Mouse (Mus musculus) C2C12 (cell line): Measurements from ENCODE around the gene Mfsd4b5. TPM values are rescaled to one million over a fixed set of nuclear protein-coding genes. Genes with fewer than 3 reads are reported as not detected.
"Not testable (repeated sequence)": the region's sequence is repeated elsewhere in the genome, so short reads cannot be mapped to it uniquely, and the experiment has no call there.

Experiments used
- H3K27me3 ChIP-seq: one replicate; pipeline ENCODE4 v1.6.1; 2011; ENCODE audit not compliant: control insufficient read depth, insufficient read depth, insufficient read length
- H3K36me3 ChIP-seq: one replicate; pipeline ENCODE4 v1.6.1; 2011; ENCODE audit not compliant: control insufficient read depth, insufficient read depth
- H3K4me3 ChIP-seq: one replicate; pipeline ENCODE4 v1.5.1; 2011; ENCODE audit warnings: mild to moderate bottlenecking, control low read depth; ENCODE audit not compliant: poor library complexity, insufficient read depth, severe bottlenecking
- H3K79me2 ChIP-seq: one replicate; pipeline ENCODE4 v1.6.1; 2011; ENCODE audit not compliant: control insufficient read depth, insufficient read depth
- H3K79me3 ChIP-seq: one replicate; pipeline ENCODE4 v1.6.1; 2011; ENCODE audit warnings: low read depth, control low read depth
- H3ac ChIP-seq: one replicate; pipeline ENCODE3; 2011; ENCODE audit warnings: low read depth; ENCODE audit not compliant: control insufficient read depth, insufficient read length
- CEBPB ChIP-seq: IDR thresholded peaks from one replicate; pipeline ENCODE4 v1.6.1; 2011; ENCODE audit warnings: low read depth, mild to moderate bottlenecking, control low read depth, moderate library complexity
- CTCF ChIP-seq: IDR thresholded peaks from one replicate; pipeline ENCODE4 v1.5.1; 2011; ENCODE audit not compliant: control insufficient read depth, insufficient read depth, insufficient read length
- FOSL1 ChIP-seq: IDR thresholded peaks from one replicate; pipeline ENCODE4 v1.8.0; 2011; ENCODE audit warnings: mild to moderate bottlenecking, low read length; ENCODE audit not compliant: poor library complexity, insufficient read depth, severe bottlenecking
- MAX ChIP-seq: IDR thresholded peaks from one replicate; pipeline ENCODE4 v1.6.1; 2011; ENCODE audit warnings: mild to moderate bottlenecking, control low read depth
- MYOD1 ChIP-seq: IDR thresholded peaks from one replicate; pipeline ENCODE4 v1.6.1; 2011; ENCODE audit warnings: low read depth; ENCODE audit not compliant: control insufficient read depth, insufficient read length
- MYOG ChIP-seq: IDR thresholded peaks from one replicate; pipeline ENCODE4 v1.6.1; 2011; ENCODE audit not compliant: control insufficient read depth, insufficient read length; ENCODE audit errors: extremely low read depth
- USF1 ChIP-seq: IDR thresholded peaks from one replicate; pipeline ENCODE4 v1.6.1; 2011; ENCODE audit warnings: low read depth, mild to moderate bottlenecking, control low read depth, moderate library complexity
- polyA plus RNA-seq: library from polyadenylated mRNA; unstranded; fragments of >200 nt; fragmentation: generic; extraction: Trizol; gene quantifications from one replicate; pipeline ENCODE4 v1.2.1, GENCODE M21; 2012; ENCODE audit warnings: missing spikeins

The Mfsd4b5 gene
- polyA plus RNA-seq, 1 experiment = 0.01 TPM

DNA sequence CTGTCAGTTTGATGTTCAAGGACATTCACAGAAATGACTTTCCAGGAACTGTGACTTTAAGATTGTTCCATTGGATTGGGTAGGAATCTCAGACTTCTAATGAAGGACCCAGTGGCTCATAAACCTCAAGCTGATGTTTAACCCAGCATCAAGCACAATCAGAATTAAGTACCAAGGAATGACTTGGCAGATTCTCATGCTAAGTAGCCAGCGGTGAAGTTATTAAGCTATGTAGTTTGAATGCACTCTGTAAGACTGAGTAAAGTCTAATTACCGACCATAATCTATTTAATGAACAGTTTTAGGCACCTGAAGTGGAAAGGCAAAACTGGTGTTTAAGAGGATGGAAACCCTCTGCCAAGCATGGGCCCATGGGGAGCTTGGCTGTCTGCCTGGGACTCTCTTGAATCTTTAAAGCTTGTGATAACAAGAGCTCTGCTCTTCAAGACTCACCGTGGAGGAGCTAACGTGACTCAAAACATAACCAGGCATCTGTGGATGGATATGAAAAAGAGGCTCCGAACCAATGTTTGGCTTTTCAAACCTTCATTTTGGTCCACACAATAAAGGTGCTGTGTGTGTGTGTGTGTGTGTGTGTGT is 31.9 kb upstream of the Mfsd4b5 start:
- Histone ChIP-seq H3K27me3 (peaks cover 14% of the 10 kb centered on the region), H3ac (no peak overlapping the region), H3K36me3 (no peaks in the 10 kb centered on the region), H3K79me2 (no peaks in the 10 kb centered on the region), H3K79me3 (no peaks in the 10 kb centered on the region), H3K4me3 (no peak overlapping the region)
- TF ChIP-seq MYOG = no peak
- no peak for TF ChIP-seq CTCF
- no peak for TF ChIP-seq CEBPB
- no peak for TF ChIP-seq MAX
- no peak for TF ChIP-seq MYOD1
- no peak for TF ChIP-seq FOSL1
- no peak for TF ChIP-seq USF1

DNA sequence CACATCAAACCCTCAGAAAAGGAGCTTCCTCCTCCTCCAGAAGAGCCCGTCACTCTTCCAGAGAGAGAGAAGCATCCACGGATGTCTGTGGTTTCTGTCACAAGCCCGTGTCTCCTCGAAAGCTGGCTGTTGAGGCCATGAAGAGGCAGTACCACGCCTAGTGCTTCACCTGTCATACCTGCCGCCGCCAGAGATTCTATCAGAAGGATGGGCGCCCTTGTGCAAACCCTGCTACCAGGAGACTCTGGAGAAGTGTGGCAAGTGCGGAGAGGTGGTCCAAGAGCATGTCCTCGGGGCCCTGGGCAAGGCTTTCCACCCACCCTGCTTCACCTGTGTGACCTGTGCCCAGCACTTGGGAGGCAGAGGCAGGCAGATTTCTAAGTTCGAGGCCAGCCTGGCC is 23.1 kb upstream of the Mfsd4b5 start:
- TF ChIP-seq USF1 (no peak), MAX (no peak), MYOG (no peak), MYOD1 (no peak), CTCF (no peak), FOSL1 (no peak), CEBPB (no peak)
- H3K27me3 ChIP-seq = no peaks in the 10 kb centered on the region

DNA sequence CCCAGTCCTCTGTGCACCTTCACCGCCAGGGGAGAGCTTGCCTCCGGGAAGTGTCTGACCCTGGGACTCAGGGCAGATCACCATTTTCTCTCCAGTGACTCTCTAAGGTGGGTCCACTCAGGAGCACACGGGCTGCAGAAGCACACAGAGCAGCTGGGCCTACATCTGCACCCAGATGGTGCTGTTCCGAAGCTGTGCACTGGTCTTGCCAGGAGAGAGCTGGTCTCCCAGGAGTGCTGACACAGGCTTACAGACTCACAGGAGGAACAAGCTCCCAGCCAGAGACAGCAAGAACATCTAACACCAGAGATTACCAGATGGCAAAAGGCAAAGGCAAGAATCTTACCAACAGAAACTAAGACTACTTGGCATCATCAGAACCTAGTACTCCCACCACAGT is 22.4 kb upstream of the Mfsd4b5 start:
- not testable (repeated sequence) for H3K27me3 ChIP-seq, H3ac ChIP-seq, H3K4me3 ChIP-seq

More for the DNA sequence above, 23.1 kb upstream of the Mfsd4b5 start:
- H3K36me3 ChIP-seq = no peaks in the 10 kb centered on the region
- H3K4me3 ChIP-seq = no peak overlapping the region
- no peak overlapping the region for H3ac ChIP-seq
- no peaks in the 10 kb centered on the region for H3K79me2 ChIP-seq
- H3K79me3 ChIP-seq = no peaks in the 10 kb centered on the region

DNA sequence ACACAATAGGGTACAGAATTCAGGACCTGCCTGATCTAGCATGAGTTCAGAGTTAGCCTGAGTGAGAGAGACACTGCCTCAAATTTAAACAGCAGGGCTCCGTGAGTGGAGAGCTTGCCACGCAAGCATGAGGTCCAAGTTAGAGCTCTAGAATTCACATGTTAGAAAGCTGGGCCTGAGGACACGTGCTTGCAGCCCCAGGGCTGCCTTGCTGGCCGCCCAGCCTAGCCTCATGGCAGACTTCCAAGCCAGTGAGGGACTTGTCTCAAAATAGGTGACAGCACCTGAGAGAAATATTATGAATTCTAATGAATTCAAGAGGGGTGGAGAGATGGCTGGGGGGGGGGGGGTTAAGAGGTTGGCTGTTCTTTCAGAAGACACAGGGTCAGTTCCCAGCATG is 21.5 kb upstream of the Mfsd4b5 start:
- Histone ChIP-seq H3K79me3 (no peaks in the 10 kb centered on the region), H3K36me3 (no peaks in the 10 kb centered on the region), H3K4me3 (no peak overlapping the region), H3K79me2 (no peaks in the 10 kb centered on the region), H3K27me3 (no peaks in the 10 kb centered on the region), H3ac (no peak overlapping the region)
- TF ChIP-seq MYOG (no peak), USF1 (no peak), CTCF (no peak), CEBPB (no peak), MAX (no peak), FOSL1 (no peak), MYOD1 (no peak)

More for the DNA sequence above, 22.4 kb upstream of the Mfsd4b5 start:
- H3K36me3 ChIP-seq, H3K79me3 ChIP-seq, H3K79me2 ChIP-seq: not testable (repeated sequence)

DNA sequence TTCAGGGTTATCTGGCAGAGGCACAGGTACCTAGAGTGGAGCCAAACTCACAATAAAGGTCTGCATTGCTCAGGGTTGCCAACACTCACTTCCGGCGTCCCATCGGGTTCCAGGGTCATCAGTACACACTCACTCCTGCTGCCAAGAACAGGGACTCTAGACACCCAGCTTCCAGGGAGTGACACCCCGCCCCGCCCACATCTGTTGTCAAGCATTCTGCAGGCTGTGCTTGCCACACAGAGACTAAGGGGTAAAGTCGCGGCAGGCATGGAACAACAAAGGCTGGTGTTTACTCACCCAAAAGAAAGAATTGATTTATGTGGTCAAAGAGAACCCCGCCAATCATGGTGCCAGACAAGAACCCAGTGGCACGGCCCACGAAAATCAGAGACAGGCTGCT is 20.5 kb upstream of the Mfsd4b5 start:
- H3K4me3 ChIP-seq = no peak overlapping the region
- H3K79me2 ChIP-seq = no peaks in the 10 kb centered on the region
- no peaks in the 10 kb centered on the region for H3K27me3 ChIP-seq
- TF ChIP-seq CEBPB (no peak), USF1 (no peak), MAX (no peak), FOSL1 (no peak), CTCF (no peak), MYOG (no peak), MYOD1 (no peak)
- no peaks in the 10 kb centered on the region for H3K36me3 ChIP-seq
- no peak overlapping the region for H3ac ChIP-seq
- H3K79me3 ChIP-seq = no peaks in the 10 kb centered on the region

DNA sequence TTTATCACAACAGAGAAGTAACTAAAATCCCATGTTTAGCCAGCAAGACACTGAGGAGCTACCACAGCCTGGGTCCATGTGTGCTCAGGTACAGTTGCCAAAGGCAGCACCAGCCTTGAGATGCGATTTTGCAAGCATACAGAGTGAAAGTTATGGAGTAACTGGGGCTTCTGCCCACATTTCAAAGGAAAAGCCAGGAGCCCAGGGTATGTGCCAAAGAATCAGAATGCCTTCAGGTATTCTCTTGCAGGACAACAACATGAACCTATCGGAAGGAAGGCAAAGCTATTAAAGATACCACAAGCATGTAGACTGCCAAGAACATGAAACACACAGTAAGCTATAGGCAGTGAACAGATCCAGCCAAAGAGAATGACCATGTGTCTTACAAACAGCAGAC is 14.3 kb upstream of the Mfsd4b5 start:
- Histone ChIP-seq H3K27me3 (peaks cover 3% of the 10 kb centered on the region), H3K79me2 (no peaks in the 10 kb centered on the region), H3ac (no peak overlapping the region), H3K36me3 (no peaks in the 10 kb centered on the region), H3K79me3 (no peaks in the 10 kb centered on the region), H3K4me3 (no peak overlapping the region)
- TF ChIP-seq FOSL1 = no peak
- TF ChIP-seq MYOG = no peak
- TF ChIP-seq CEBPB = no peak
- TF ChIP-seq MAX = no peak
- no peak for TF ChIP-seq MYOD1
- no peak for TF ChIP-seq USF1
- TF ChIP-seq CTCF = no peak
